Mouse (Mus musculus): ENCODE results near the gene Tmem267.

GRCm38 (mm10) chr13:119453563-119453962, 34.3 kb upstream of the Tmem267 start:
- TF ChIP-seq EP300 (IDR thresholded peaks at IDR 0.05; ENCODE audit: low read depth) (no peak), CTCF (IDR thresholded peaks at IDR 0.05; ENCODE audit: low read depth) (no peak)

Data from liver, postnatal 0 days (tissue).